Mouse (Mus musculus) olfactory bulb, adult 2 months (tissue): ENCODE results near the gene Ip6k1. TPM values are rescaled to one million over a fixed set of nuclear protein-coding genes. Genes with fewer than 3 reads are reported as not detected.
A peak's percentile ranks its signal among the peaks of the same experiment; 100 is the strongest.

Source experiments
- H3K27ac ChIP-seq: fragments of 200-500 bp; 2 replicates; pipeline ENCODE4 v1.5.1; 2012; ENCODE audit warnings: low read depth, low read length; ENCODE audit not compliant: insufficient read depth
- H3K4me1 ChIP-seq: fragments of 200-500 bp; 2 replicates; pipeline ENCODE4 v1.6.1; 2012; ENCODE audit warnings: low read length; ENCODE audit not compliant: control insufficient read depth, insufficient read depth
- H3K4me3 ChIP-seq: fragments of 200-500 bp; 2 replicates; pipeline ENCODE4 v1.5.1; 2012; ENCODE audit warnings: mild to moderate bottlenecking, low read depth, low read length, moderate library complexity; ENCODE audit not compliant: insufficient read depth
- CTCF ChIP-seq: fragments of 200-500 bp; IDR thresholded peaks from 2 replicates; pipeline ENCODE4 v1.5.1; 2012; ENCODE audit warnings: low read depth, mild to moderate bottlenecking, low read length, moderate library complexity; ENCODE audit not compliant: insufficient read depth
- POLR2A ChIP-seq: fragments of 200-500 bp; IDR thresholded peaks from 2 replicates; pipeline ENCODE4 v1.6.1; 2012; ENCODE audit warnings: mild to moderate bottlenecking, low read depth, low read length, moderate library complexity; ENCODE audit not compliant: insufficient read depth
- WGBS: fragments of 180-500 bp; shearing (Covaris S2); methylation state at CpG from one replicate; pipeline ENCODE4 v1.1.7; 2018; 5-methylcytosine and 5-hydroxymethylcytosine counted together
- polyA plus RNA-seq: library from polyadenylated mRNA; stranded (reverse); fragments of >200 nt; gene quantifications from 2 replicates; pipeline ENCODE4 v1.2.4, GENCODE M21; 2012; ENCODE audit warnings: low replicate concordance; ENCODE audit not compliant: missing spikeins, insufficient read depth, insufficient read length

Gene Ip6k1
- 406 TPM in 1 of 2 replicates, not detected in the other for polyA plus RNA-seq

DNA sequence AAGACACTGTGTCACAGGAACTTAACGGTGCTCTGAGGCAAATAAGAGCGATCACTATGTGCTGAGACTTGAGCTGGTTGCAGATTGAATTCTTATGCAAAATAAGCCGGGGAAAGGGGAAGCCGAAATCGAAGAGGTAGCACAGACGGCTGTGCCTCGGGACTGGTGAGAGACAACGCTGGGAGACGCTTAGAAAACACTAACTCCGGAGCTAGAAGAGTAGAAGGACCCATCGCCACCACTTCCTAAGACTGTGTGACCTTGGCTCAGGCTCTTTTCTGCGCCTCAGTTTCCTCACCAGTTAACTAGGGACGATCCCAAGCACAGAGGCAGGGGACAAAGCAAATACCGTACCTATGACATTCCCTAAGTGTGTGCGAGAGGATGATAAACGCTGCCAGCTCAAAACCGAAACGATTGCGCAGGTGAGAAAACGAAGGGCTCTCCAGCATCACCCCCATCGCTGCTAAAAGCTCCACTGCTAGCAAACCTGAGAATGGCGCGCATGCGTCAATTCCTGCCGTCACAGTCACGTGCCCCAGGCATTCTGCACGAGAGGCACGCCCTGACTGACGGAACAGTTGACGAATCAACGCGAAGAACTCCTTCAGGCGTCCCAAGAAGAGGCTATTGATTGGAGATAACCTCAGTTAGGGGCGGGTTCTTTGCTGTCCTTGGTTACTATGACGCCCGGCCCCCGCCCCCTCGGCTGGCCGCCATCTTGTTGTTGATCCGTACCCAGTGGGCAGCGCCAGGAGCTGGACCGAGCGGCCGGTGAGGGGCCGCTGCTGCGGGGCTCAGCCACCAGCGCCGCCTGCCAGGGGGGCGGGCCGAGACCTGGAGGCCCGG, at the start of gene Ip6k1:
Gene Ip6k1, plus strand, starts transcription at position 580 of the 849 bp plus-strand sequence.
- H3K4me3 ChIP-seq, result peak within 1 kb of the TSS; percentile 74
- peak within 1 kb of the TSS; percentile 91 for H3K27ac ChIP-seq
- TF ChIP-seq POLR2A (peak; percentile 93), CTCF (no peak)
- WGBS, result under 1% methylated on average over 51 of the region's 51 CpGs
- 0 out of 2 replicates have a peak, but pooled peaks cover 2% of the 10 kb centered on the region for H3K4me1 ChIP-seq

DNA sequence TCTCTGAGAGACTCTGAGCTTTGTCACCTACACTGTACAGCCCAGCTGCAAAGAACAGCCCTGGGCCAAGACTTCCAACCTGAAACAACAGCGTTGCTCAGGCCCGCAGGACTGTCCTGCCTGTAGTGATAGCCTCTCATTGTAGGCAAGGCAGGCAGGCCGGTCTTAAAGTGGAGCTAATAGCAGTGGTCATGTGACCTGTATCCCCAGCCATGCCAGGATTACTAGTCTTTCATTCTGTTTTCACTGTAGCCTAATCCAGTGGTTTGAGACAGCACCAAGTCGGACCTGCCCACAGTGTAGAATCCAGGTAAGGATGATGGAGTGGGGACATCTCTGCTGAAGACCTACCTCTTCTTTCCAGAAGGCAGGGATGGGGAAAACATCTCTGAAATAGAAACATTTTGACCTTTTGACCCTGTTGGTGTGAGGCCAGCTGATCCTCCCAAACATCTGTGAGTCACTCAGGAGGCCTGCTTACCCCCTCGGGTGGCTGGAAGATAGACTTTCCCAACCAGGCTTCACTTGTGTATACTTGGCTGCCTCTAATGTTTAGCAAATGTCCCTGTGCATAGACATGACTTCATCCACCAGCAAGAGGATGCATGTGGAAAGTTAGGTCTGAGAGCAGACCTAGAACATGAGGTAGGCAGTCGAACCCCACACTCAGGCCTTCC, 46.5 kb upstream of the Ip6k1 start:
- WGBS, result 80% methylated on average over 6 of the region's 6 CpGs
- Histone ChIP-seq H3K4me3 (no peak overlapping the region), H3K4me1 (peaks cover 13% of the 10 kb centered on the region), H3K27ac (no peak overlapping the region)
- TF ChIP-seq CTCF (no peak), POLR2A (no peak)

DNA sequence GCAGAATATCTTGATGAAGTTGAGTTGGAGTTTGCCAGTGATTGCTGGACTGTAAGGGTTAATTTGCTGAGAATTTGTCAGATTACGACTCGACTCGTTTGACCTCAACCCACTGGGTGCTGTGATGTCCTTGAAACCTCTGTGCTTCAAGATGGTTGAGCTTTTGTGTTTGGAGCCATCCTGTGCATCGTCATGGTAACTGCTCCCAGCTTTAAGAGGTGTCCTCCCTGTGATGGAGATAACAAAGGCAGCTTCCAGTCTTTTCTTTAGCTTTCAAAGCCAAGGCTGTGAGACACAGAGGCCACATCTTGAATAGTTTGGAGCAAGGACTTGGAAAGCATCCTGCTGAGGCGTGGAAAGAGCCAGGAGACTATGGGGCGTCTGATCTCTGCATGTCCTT, 45.2 kb upstream of the Ip6k1 start:
- no peak for TF ChIP-seq CTCF
- H3K4me3 ChIP-seq, result no peak overlapping the region
- WGBS, result 54% methylated on average over 6 of the region's 6 CpGs
- H3K27ac ChIP-seq, result no peak overlapping the region
- peaks cover 21% of the 10 kb centered on the region for H3K4me1 ChIP-seq

DNA sequence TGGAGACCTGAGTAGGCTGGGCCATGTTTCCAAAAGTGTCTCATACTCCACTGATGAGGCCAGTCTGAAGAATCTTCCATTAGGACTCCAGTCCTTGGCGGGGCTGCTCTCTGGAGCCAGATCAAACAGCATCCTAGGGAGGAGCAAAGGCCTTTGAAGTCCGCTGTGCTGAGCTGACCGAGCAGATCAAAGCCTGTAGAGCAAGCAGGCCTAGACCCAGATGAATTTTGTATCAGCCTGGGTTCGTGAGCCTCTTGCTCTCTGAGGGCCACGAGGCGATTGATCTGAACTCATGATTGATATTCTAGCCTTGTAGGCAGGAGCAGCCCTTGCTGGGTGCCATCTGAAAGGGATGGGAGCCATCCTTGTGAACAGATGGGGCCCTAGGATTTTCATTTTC, 42.4 kb upstream of the Ip6k1 start:
- no peak overlapping the region for H3K4me3 ChIP-seq
- WGBS, result 82% methylated on average over 6 of the region's 6 CpGs
- TF ChIP-seq CTCF (no peak), POLR2A (no peak)
- peaks cover 35% of the 10 kb centered on the region for H3K4me1 ChIP-seq
- peak overlapping the region; percentile 94 for H3K27ac ChIP-seq

DNA sequence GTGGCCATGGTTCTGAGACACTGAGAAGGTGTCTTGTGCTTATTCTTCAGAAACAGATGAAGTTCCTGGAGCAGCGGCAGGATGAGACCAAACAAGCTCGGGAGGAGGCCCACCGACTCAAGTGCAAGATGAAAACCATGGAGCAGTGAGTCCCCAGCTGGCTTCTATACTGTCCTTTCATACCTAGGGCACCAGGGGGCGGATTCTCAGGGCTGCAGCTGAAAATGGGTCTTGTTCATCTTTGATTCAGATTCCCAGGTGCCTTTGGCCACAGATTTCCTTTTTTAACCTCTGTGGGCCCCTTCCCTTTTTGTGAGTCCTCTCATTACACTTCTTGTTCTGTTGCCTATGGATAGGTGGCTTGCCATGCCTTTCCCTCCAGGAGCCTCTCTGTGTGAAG, 41.4 kb upstream of the Ip6k1 start:
- 57% methylated on average over 4 of the region's 4 CpGs for WGBS
- Histone ChIP-seq H3K4me1 (peaks cover 35% of the 10 kb centered on the region), H3K27ac (peak overlapping the region; percentile 94), H3K4me3 (no peak overlapping the region)
- TF ChIP-seq CTCF, result no peak
- no peak for TF ChIP-seq POLR2A

DNA sequence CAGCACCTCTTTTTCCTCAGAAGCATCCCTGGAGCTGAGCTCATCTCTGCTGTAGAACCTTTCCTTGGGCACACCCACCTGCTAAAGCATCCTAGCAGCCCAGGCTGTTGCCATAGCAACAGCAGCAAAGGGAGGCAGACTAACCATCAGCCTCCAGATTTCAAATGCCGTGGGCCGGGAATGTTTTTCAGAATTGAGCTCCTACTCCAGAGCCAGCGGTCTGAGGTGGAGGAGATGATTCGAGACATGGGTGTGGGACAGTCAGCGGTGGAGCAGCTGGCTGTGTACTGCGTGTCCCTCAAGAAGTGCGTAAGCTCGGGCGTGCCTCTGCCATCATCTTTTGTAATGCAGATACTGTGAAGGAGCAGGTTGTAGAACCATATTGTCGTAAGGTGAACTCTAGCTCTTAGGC, 40.9 kb upstream of the Ip6k1 start:
- Histone ChIP-seq H3K4me1 (peaks cover 35% of the 10 kb centered on the region), H3K4me3 (peak overlapping the region; percentile 16; the same call in 1 of the 2 replicates), H3K27ac (peak overlapping the region; percentile 94)
- TF ChIP-seq CTCF, result no peak
- no peak for TF ChIP-seq POLR2A
- 28% methylated on average over 10 of the region's 10 CpGs for WGBS

DNA sequence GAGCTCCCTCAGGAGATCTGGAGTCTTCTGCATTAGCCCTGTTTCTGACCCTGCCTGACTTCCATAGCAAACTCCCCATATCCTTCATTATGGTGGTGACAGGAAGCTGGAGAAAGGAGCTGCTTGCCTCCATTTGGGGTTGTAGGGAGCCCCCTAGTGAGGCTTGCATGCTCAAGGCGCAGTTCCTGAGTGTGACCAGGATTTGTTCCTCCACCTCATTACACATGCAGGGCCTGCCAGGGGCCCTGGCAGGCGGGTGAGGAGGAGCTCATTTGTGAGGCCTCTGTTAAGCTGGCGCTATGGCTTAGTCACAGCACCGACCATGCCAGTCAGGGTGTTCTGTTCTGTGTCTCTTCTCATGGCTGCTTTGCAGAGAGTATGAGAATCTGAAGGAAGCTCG, 40.4 kb upstream of the Ip6k1 start:
- peak overlapping the region; percentile 16; the same call in 1 of the 2 replicates for H3K4me3 ChIP-seq
- TF ChIP-seq CTCF (peak; percentile 66), POLR2A (no peak)
- 18% methylated on average over 5 of the region's 5 CpGs for WGBS
- peak overlapping the region; percentile 82 for H3K27ac ChIP-seq
- H3K4me1 ChIP-seq, result peaks cover 35% of the 10 kb centered on the region

DNA sequence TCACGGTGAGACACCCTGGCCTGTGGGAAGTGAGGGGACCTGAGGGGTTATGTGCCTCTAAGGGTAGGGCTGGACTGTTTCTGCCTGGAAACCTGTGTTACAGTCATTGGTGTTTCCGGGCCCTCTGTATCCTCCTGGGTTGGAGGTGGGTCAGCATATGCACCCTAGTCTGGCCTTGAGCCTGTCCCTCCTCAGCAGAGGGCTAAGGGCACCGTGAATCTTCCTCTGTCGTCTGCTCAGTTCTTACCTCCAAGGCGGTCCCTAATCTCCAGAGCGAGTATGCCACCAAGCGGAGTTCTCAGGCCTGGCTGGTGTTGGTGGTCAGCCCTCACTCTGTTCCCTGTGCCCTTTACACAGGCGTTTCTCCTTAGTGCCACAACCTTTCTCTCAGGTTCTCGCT, 39.4 kb upstream of the Ip6k1 start:
- peak overlapping the region; percentile 40; the same call in 1 of the 2 replicates for H3K27ac ChIP-seq
- TF ChIP-seq POLR2A, result no peak
- TF ChIP-seq CTCF, result no peak
- peaks cover 35% of the 10 kb centered on the region for H3K4me1 ChIP-seq
- 95% methylated on average over 9 of the region's 9 CpGs for WGBS
- no peak overlapping the region for H3K4me3 ChIP-seq

DNA sequence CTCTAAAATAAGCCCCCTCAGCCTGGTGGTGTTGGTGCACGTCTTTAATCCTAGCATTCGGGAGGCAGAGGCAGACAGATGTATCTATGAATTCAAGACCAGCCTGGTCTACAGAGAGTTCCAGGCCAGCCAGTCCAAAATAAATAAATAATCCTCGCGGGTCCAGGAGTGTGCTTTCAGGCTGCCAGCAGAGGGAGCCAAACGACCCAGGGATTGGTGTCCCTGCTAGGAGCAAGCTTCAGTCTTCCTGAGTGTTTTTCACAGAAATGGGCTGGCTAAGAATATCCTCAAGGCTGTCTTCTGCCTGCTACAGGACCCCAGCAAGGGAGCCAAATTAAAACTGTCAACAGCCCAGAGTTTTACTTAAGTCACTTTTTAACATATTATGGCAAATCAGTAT, 38.6 kb upstream of the Ip6k1 start:
- H3K27ac ChIP-seq, result no peak overlapping the region
- 22% methylated on average over 5 of the region's 5 CpGs for WGBS
- no peak overlapping the region for H3K4me3 ChIP-seq
- peaks cover 35% of the 10 kb centered on the region for H3K4me1 ChIP-seq
- TF ChIP-seq POLR2A (no peak), CTCF (peak; percentile 77)
